Mouse (Mus musculus) hindbrain, embryonic 12.5 days (tissue): ENCODE measurements around the gene Dedd. TPM values are rescaled to one million over a fixed set of nuclear protein-coding genes. Genes with fewer than 3 reads are reported as not detected.
A peak's percentile ranks its signal among the peaks of the same experiment; 100 is the strongest.

Experiments
- ATAC-seq: fragments of 200-750 bp; cut with Nextera tagmentation; 2 replicates; pipeline ENCODE4 v1.8.0; 2017; ENCODE audit warnings: moderate TSS enrichment; ENCODE audit not compliant: low FRiP score
- H3K27ac ChIP-seq: fragments of 300-500 bp; sonication (generic); 2 replicates; pipeline ENCODE4 v1.5.1; 2016; ENCODE audit warnings: mild to moderate bottlenecking
- H3K27me3 ChIP-seq: fragments of 300-500 bp; sonication (generic); 2 replicates; pipeline ENCODE4 v1.6.1; 2016; ENCODE audit warnings: mild to moderate bottlenecking
- H3K36me3 ChIP-seq: fragments of 300-500 bp; sonication (generic); 2 replicates; pipeline ENCODE4 v1.6.1; 2016; ENCODE audit warnings: mild to moderate bottlenecking
- H3K4me1 ChIP-seq: fragments of 300-500 bp; sonication (generic); 2 replicates; pipeline ENCODE4 v1.6.1; 2016
- H3K4me2 ChIP-seq: fragments of 300-500 bp; sonication (generic); replicated peaks from 2 replicates; pipeline ENCODE4 v1.6.1; 2016; ENCODE audit warnings: mild to moderate bottlenecking
- H3K4me3 ChIP-seq: fragments of 300-500 bp; sonication (generic); 2 replicates; pipeline ENCODE4 v1.5.1; 2016; ENCODE audit warnings: mild to moderate bottlenecking
- H3K9ac ChIP-seq: fragments of 300-500 bp; sonication (generic); 2 replicates; pipeline ENCODE4 v1.6.1; 2016; ENCODE audit warnings: mild to moderate bottlenecking, moderate library complexity
- H3K9me3 ChIP-seq: fragments of 300-500 bp; sonication (generic); replicated peaks from 2 replicates; pipeline ENCODE4 v1.6.1; 2016; ENCODE audit warnings: mild to moderate bottlenecking
- WGBS: fragments of 180-500 bp; shearing (Covaris S2); methylation state at CpG from one replicate; pipeline ENCODE4 v1.1.7; 2016; 5-methylcytosine and 5-hydroxymethylcytosine counted together
- polyA plus RNA-seq: library from polyadenylated mRNA; unstranded; fragments of >200 nt; fragmentation: Nextera tagmentation; extraction: Ambion mirVana; gene quantifications from 2 replicates; pipeline ENCODE4 v1.2.1, GENCODE M21; 2016

Dedd gene
- polyA plus RNA-seq, 1 experiment from 2014 or later: 54.6 TPM

DNA sequence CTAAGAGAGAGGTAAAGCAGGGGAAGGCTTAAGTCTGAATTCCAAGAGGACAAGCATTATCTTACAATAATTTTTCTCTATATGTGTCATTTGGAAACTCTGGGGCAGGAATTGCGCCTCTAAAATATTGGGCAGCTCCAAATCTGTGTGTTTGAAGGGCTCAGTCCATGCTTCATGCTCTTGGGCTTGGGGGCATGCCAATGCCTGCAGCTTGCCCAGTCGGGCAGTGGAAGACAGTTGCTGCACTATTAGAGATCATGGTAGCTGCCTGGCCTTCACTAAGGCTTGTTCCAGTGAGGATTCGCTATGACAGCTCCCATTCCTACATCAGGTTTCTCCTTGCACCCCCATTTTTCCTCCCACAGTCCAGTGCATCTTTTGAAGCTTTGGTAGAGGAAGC, 19.7 kb downstream of the Dedd start:
- 98% methylated on average over 3 of the region's 3 CpGs for WGBS
- no peak for ATAC-seq
- no peaks in the 10 kb centered on the region for H3K27me3 ChIP-seq
- H3K4me2 ChIP-seq: no peak overlapping the region
- H3K4me1 ChIP-seq: peaks cover 20% of the 10 kb centered on the region
- H3K9ac ChIP-seq: no peak overlapping the region
- H3K4me3 ChIP-seq: no peak overlapping the region
- 0 out of 2 replicates have a peak, but pooled peaks cover under 1% of the 10 kb centered on the region for H3K36me3 ChIP-seq
- no peak overlapping the region for H3K27ac ChIP-seq
- peaks cover 4% of the 10 kb centered on the region for H3K9me3 ChIP-seq

DNA sequence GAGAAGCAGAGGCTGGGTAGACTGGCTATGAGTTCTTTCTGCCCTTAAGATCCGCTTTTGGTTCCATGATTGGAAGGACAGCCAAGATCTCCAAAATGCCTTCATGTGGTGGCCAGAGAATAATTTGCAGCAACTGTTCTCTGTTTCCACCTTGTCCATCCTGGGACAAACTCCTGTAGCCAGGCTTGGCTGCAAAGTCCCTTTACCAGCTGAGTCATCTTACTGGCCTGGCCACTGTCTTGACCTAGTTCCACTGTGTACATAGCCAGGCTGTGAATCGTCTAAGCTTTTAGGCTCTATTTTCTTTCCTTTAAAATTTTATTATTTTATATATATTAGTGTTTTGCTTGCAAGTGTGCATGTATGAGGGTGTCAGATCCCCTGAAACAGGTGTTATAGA, 20.3 kb downstream of the Dedd start:
- Histone ChIP-seq H3K4me1 (peaks cover 19% of the 10 kb centered on the region), H3K36me3 (no peaks in the 10 kb centered on the region), H3K4me2 (no peak overlapping the region), H3K27me3 (no peaks in the 10 kb centered on the region), H3K27ac (no peak overlapping the region), H3K4me3 (no peak overlapping the region), H3K9ac (no peak overlapping the region), H3K9me3 (peaks cover 4% of the 10 kb centered on the region)
- ATAC-seq: no peak
- WGBS: 95% methylated on average over 2 of the region's 2 CpGs

DNA sequence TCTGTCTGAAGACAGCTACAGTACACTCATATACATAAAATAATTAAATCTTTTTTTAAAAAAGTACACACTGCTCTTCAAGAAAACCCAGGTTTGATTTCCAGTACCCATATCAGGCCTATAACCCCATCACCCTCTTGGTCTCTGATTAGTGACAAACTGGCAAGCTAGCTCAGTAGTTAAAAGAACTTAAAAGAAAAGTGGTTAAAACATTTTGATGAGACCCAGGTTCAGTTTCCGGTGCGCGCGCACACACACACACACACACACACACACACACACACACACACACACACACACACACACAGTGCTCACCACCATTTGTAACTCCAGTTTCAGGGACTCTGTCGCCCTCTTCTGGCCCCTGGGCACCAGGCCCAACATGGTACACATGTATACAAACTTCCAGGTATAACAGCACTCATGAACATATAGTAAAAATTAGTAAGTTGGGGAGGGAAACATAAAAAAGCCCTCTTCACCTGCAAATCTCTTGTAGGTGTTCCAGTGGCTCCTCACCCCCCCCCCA, 26.9 kb downstream of the Dedd start:
- no peak for ATAC-seq
- H3K9me3 ChIP-seq: peaks cover 3% of the 10 kb centered on the region
- H3K9ac ChIP-seq: no peak overlapping the region
- no peak overlapping the region for H3K27ac ChIP-seq
- no peak overlapping the region for H3K4me3 ChIP-seq
- no peaks in the 10 kb centered on the region for H3K27me3 ChIP-seq
- 79% methylated on average over 5 of the region's 5 CpGs for WGBS
- H3K36me3 ChIP-seq: peaks cover 8% of the 10 kb centered on the region
- H3K4me2 ChIP-seq: no peak overlapping the region
- H3K4me1 ChIP-seq: peaks cover 6% of the 10 kb centered on the region; the same call in 1 of the 2 replicates

DNA sequence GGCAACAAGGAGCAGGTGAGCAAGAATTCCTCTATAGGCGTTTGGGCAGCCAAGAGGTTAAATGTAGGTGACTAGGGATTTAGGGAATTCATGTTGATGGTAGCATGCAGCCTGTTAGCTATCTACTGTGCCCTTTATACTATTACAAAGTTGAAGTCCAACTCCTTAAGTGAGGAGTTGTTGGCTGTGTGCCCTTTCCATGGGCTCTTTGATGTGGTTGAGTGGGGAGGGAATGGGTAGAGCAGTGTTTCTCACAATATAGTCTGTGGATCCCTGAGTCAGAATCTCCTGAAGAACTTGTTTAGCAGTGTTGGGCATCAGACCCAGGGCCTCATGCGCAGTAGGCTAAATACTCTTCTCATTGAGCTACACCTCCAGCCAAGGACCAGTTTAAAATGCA, 27.9 kb downstream of the Dedd start:
- H3K4me1 ChIP-seq: peaks cover 12% of the 10 kb centered on the region; the same call in 1 of the 2 replicates
- H3K9me3 ChIP-seq: peaks cover 3% of the 10 kb centered on the region
- H3K27me3 ChIP-seq: no peaks in the 10 kb centered on the region
- no peak overlapping the region for H3K4me3 ChIP-seq
- no peak overlapping the region for H3K27ac ChIP-seq
- 86% methylated on average over 2 of the region's 2 CpGs for WGBS
- no peak overlapping the region for H3K4me2 ChIP-seq
- H3K36me3 ChIP-seq: peaks cover 8% of the 10 kb centered on the region
- no peak overlapping the region for H3K9ac ChIP-seq
- ATAC-seq: no peak

DNA sequence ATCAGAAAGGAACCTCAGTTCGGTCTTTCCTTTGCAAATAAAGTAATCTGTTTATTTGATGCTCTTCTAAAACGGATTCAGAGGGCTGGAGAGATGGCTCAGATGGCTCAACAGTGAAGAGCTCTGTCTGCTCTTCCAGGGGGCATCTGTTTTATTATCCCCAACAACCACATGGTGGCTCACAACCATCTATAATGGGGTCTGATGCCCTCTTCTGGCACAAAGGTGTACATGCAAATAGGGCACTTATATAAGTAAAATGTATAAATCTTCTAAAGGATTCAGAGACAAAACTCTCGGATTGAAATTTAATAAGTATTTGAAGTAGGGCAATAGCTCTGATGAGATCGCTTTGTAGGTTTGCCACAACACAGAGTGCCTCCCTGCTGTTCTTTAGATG, 29.5 kb downstream of the Dedd start:
- peaks cover 3% of the 10 kb centered on the region for H3K9me3 ChIP-seq
- WGBS: 76% methylated on average over 4 of the region's 4 CpGs

DNA sequence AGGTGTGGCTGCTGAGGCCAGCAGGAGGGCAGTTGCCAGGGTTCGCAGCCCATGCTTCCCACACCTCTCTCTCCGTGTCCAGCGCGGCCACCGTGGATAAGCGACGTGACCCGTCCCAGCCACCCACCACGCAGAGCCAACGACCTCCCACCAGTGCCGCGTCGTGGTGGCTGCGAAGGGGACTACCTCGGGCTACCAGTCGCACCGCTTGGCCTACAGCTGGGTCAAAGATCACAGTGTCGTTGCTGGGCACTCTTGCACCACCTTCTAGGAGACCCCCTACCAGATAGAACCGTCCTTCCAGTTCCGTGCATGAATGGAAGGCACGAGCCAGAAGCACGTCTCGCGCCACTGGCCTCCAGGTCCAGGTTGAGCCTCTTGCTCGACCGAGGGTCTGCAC, 31.3 kb downstream of the Dedd start:
- Histone ChIP-seq H3K36me3 (peaks cover 8% of the 10 kb centered on the region), H3K9me3 (peaks cover 3% of the 10 kb centered on the region), H3K27me3 (no peaks in the 10 kb centered on the region), H3K9ac (peak overlapping the region; percentile 65), H3K4me2 (peak overlapping the region; percentile 84), H3K4me3 (peak overlapping the region; percentile 45), H3K27ac (peak overlapping the region; percentile 66), H3K4me1 (peaks cover 12% of the 10 kb centered on the region; the same call in 1 of the 2 replicates)
- WGBS: 3% methylated on average over 26 of the region's 26 CpGs
- ATAC-seq: no peak; the same call in 1 of the 2 replicates

More for the DNA sequence above, 29.5 kb downstream of the Dedd start:
- Histone ChIP-seq H3K4me2 (no peak overlapping the region), H3K4me1 (peaks cover 12% of the 10 kb centered on the region; the same call in 1 of the 2 replicates), H3K27ac (no peak overlapping the region), H3K36me3 (peaks cover 8% of the 10 kb centered on the region), H3K4me3 (no peak overlapping the region), H3K27me3 (no peaks in the 10 kb centered on the region), H3K9ac (no peak overlapping the region)
- no peak for ATAC-seq

DNA sequence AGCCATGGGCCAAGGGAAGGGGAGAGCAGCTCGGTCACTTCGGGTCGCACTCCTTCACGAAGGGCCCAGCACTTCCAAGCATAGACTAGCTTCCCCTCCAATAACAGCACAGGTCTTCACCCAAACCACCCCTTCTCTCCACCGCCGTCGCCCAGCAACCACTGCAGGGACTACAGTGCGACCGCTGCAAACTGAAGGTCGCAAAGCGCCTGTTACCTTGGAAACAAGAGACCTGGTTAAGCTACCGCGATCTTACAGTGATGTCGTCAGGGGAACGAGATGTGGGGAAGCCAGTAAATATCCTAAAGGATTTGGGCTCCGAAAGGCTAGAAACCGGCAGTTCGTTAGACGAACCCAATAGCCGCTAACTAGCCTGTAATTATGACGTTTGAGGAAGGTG, 31.7 kb downstream of the Dedd start, which contains the start of gene Klhdc9:
Gene Klhdc9 (minus strand): TSS at position 143 of the 400 bp plus-strand sequence.
- Histone ChIP-seq H3K9ac (peak within 1 kb of the TSS; percentile 65), H3K36me3 (peaks cover 8% of the 10 kb centered on the region), H3K4me2 (peak within 1 kb of the TSS; percentile 84), H3K27ac (peak within 1 kb of the TSS; percentile 66), H3K4me1 (peaks cover 12% of the 10 kb centered on the region; the same call in 1 of the 2 replicates), H3K4me3 (peak within 1 kb of the TSS; percentile 45), H3K27me3 (no peaks in the 10 kb centered on the region), H3K9me3 (peaks cover 3% of the 10 kb centered on the region)
- ATAC-seq: peak; percentile 95
- WGBS: under 1% methylated on average over 21 of the region's 21 CpGs

DNA sequence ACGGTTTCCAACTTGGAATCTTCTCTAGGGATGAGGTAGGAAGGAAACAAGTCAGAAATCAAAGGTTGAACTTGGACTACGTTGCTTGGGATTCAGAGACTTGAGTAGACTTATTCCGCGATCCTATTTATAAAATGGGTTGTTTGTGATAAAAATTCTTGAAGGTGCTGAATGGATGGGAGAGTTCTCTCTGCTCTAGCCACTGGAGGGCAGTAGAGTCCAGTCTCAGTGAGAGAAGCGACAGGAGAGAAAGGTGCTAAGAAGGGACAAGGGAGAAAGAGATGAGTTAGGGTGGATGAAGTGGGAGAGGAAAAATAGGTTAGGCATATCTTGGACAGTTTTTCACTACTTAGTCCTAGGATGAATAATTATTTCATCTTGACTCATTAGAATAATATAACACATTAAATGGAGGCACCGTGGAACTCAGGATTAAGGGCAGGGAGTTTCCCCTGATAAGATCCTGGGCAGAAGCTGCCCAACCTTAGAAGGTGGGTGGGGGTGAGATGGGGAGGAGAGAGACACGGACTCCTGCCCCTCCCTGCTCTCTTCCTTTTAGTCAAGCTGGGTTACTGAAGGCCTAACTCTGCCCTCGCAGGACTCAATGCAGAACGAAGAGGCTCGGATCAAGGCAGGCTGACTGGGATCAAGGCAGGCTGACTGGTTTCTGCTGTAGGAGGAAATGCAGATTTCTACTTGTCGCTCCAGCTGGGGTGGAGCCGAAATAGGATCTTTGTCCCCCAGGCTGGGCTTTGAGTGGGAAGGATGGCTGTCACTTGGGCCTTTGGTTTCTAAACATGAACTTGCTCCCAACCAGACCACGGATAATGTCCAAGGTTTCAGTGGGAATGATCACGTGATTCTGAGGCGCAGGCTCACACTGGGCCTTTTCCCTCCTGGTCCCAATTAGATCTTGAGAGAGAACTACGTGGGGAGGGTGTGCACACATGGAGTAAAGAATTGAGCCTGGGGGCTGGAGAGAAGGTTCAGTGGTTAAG, 32.5 kb downstream of the Dedd start:
- Histone ChIP-seq H3K9ac (peak overlapping the region; percentile 65), H3K27ac (peak overlapping the region; percentile 66), H3K4me1 (peaks cover 12% of the 10 kb centered on the region; the same call in 1 of the 2 replicates), H3K36me3 (peaks cover 8% of the 10 kb centered on the region), H3K4me2 (peak overlapping the region; percentile 84), H3K4me3 (peak overlapping the region; percentile 45), H3K27me3 (no peaks in the 10 kb centered on the region), H3K9me3 (peaks cover 3% of the 10 kb centered on the region)
- WGBS: 37% methylated on average over 16 of the region's 16 CpGs
- ATAC-seq: peak; percentile 81

DNA sequence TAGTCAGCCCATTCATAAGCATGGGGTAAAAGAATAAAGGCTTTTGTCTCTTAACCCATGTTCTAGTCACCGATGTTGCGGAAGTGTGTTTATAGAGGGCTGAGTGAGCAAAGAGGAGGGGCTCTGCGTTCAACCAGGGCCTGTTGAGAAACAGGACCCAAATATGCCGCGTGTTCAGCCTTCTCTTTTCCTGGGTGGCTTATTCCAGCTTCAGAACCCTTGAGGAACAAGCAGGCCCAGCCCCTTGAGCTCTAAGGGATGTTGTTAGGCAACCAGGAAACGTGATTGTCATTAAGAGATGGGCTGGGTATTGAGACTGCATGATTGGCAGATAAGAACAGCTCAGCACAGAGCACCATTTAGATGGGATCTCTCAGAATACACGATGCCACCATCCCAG, 37.0 kb downstream of the Dedd start:
- H3K4me1 ChIP-seq: peaks cover 8% of the 10 kb centered on the region
- no peaks in the 10 kb centered on the region for H3K36me3 ChIP-seq
- 67% methylated on average over 7 of the region's 7 CpGs for WGBS
- no peak overlapping the region for H3K9ac ChIP-seq
- H3K27me3 ChIP-seq: peaks cover 6% of the 10 kb centered on the region
- H3K27ac ChIP-seq: no peak overlapping the region
- no peak for ATAC-seq
- no peaks in the 10 kb centered on the region for H3K9me3 ChIP-seq
- no peak overlapping the region for H3K4me2 ChIP-seq
- no peak overlapping the region for H3K4me3 ChIP-seq

DNA sequence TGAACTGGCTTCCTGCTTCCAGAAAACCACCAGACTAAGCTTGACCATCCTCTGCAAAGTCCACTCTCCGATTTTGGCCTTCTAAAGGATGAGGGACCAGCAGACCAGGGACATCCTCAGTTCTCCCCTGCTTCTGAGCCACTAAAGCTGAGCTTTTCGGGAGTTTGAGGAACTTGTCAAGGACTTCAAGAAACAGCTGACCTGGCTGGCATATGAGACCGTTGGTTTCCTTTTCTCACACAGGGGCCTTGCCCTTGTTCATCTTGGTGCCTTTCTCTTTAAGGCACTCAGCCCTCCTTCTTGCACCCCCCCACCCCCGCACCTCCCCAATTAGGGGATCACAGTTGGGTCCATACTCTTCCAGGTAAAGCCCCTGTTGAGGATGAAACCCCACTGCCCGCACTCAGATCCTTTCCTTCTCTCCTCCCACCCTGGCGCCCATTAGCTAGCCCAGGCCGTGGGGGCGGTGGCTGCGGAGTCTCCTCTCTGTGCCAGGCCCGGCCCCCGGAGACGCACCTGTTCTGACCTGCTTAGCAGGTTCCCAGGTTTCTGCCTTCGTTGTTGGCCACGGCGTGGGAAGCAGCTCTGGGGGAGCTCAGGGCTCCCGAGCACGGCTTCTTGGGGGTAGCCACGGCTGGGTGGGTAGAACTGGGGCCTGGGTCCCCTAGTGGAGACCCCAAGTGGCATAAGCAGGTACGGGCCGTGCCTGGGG, 41.1 kb downstream of the Dedd start, which contains the start of gene Nectin4:
Gene Nectin4 (plus strand): TSS at position 255 of the 712 bp plus-strand sequence.
- no peak within 1 kb of the TSS for H3K4me3 ChIP-seq
- peaks cover 5% of the 10 kb centered on the region; the same call in 1 of the 2 replicates for H3K4me1 ChIP-seq
- no peaks in the 10 kb centered on the region for H3K9me3 ChIP-seq
- no peak; the same call in 1 of the 2 replicates for ATAC-seq
- H3K9ac ChIP-seq: no peak within 1 kb of the TSS
- no peak within 1 kb of the TSS for H3K4me2 ChIP-seq
- no peaks in the 10 kb centered on the region for H3K36me3 ChIP-seq
- H3K27me3 ChIP-seq: peaks cover 12% of the 10 kb centered on the region
- WGBS: 46% methylated on average over 20 of the region's 20 CpGs
- H3K27ac ChIP-seq: no peak within 1 kb of the TSS

DNA sequence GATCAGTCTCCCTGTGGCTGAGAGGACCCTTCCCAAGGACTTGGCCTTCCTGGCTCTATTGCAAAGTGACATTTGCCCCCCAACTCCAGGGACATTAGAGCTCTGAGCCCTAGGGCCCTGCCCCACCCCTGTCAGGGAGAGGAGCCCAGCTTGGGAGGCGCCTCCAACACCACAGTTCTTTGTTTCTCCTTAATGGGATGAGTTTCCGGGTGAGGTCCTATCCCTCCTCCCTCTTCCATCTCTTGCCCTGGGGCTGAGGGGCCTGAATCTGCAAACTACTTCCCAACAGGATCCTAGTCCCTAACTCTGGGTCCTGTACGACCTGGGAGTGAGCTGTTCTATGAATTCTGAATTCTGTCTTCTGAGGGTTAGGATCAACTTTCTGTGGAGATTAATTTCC, 43.9 kb downstream of the Dedd start:
- H3K36me3 ChIP-seq: no peaks in the 10 kb centered on the region
- H3K4me3 ChIP-seq: no peak overlapping the region
- no peak overlapping the region for H3K9ac ChIP-seq
- peaks cover 12% of the 10 kb centered on the region for H3K27me3 ChIP-seq
- H3K9me3 ChIP-seq: no peaks in the 10 kb centered on the region
- WGBS: 38% methylated on average over 3 of the region's 3 CpGs
- 0 out of 2 replicates have a peak, but pooled peaks cover 3% of the 10 kb centered on the region for H3K4me1 ChIP-seq
- H3K4me2 ChIP-seq: no peak overlapping the region
- no peak for ATAC-seq
- no peak overlapping the region for H3K27ac ChIP-seq

DNA sequence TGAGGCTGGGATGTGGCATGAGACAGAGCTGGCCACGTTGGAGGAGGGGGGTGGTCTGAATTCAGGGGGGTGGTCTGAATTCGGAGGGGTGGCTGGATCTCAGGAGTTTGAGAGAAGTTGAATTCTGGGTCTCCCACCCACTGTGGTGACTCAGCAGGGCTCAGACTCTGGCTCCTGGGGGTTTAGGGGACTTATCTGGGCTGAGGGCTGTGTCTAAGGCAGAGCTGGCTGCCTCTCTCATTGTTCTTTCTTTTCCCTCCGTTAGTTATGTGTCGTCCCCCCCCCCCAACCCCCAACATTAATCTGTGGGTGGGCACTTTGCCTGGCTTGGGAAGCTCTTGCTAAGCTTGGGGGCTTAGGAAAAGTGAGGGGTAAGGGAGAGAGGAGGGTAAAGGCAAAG, 45.0 kb downstream of the Dedd start:
- Histone ChIP-seq H3K27ac (no peak overlapping the region), H3K9me3 (no peaks in the 10 kb centered on the region), H3K4me2 (no peak overlapping the region), H3K4me1 (0 out of 2 replicates have a peak, but pooled peaks cover 3% of the 10 kb centered on the region), H3K36me3 (no peaks in the 10 kb centered on the region), H3K27me3 (peaks cover 12% of the 10 kb centered on the region), H3K4me3 (no peak overlapping the region), H3K9ac (no peak overlapping the region)
- WGBS: 0% methylated on average over 4 of the region's 4 CpGs
- ATAC-seq: no peak
